Mouse (Mus musculus) layer of hippocampus, adult 8-10 months (tissue): ENCODE measurements around the gene Nadk2. TPM values are rescaled to one million over a fixed set of nuclear protein-coding genes. Genes with fewer than 3 reads are reported as not detected.

Experiments used
- DNase-seq, 2 experiments: peaks; one replicate each; pipeline ENCODE4 v3.0.0; 2022; ENCODE audit warnings: low spot score in 2 of 2
- total RNA-seq, 4 experiments: library from RNA; stranded (reverse); gene quantifications; 2 replicates each; pipeline ENCODE4 v1.2.4; 2022

Nadk2 gene
- total RNA-seq, 4 experiments from 2014 or later: 59.8 to 67.1 (median 66.8) TPM

DNA sequence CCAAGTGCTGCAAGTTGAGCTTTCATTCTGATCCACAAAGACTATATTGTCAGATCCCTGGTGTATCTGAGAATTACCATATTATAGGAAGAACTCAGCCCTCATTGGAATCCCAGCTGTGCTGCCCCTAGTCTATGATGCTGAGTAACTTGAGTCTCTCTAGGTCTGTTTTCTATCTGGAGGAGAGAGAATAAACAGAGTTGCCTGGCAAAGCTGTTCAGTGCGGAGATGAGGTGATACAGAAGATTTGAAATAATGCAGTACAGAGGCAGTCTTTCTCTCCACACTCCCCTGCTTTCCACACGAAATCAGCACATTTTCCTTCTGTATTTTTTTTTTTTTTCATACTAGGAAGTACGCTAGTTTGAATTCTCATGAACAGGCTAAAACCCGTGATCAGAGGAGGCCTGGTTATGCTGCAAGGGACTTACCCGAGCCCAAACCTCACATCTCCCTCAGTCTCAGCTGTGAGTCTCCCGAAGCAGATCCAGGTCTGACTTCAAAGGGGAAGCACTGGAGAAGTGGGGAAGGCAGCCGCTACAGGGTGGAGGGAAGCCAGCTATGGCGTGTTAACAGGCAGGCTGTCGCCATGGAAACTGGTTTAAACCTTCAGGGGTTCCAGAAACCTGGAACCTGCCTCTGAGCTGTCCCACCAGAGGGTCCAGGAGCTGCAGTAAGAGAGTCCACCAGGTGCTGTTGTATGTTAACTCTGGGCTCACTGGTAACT is 59.9 kb downstream of the Nadk2 start:
- no peak for DNase-seq

GRCm38 (mm10) chr15:9131499-9131888 is 60.4 kb downstream of the Nadk2 start:
- no peak for DNase-seq

DNA sequence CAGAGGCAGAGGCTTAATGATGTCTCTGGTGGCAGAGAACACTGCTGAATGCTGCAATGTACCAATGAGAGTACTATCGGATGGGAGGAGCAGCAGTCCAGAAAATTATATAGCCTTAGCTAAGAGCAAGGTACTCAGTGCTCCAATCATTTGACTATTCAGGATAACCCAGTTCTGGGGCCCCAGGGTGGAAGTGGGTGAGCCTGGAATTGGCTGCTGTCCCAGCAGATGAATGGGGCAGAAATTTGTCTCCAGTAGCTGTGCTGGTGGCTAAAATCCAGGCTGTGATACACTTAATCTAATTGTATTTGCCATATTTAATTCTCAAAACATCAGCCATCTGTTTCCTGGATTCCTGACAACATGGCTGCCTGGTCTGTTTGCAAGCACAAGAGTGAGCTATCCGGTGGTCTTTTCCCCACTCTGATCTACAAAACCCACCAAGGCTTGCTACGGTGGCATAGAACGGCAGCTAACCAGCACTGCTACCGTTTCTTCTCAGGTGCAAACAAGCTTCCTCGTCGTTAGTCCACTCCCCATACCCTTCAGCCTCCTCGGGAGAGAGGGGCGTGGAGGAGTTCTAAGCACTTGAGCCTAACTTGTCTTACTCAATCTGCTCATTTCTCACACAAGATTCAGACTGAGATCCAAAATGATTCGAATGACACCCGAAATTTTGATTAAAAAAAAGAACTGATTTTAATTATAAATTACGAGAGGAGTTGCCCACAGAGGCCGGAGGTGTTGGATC is 61.8 kb downstream of the Nadk2 start:
- peak; percentile 57 to 63 for DNase-seq

DNA sequence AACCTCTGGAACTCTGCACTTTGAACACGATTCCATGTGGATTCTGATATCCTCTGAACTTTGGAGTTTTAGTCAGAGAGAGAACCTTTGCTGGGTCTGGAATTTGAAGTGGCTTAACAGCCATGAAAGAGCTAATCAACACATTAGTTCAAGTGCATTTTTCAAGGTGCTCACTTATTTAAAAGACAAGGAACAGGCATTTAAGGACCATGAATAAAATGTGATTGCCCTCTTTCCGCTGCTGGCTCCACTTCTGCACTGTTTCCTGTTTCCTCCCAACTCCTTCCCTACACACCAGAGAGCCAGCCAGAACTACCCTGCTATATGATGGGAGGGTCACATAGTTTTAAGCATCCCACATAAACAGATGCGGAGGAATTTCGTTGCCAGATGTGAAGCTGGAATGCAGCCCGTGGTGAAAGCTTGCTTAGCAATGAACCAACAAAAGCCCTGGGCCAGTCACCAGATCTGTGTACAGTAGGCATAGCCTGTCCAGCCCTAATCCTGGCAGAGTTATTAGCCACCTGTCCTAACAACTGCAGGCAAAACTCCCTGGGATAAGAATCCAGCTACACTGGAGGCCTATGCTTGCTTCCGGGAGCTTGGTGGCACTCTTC is 63.9 kb downstream of the Nadk2 start:
- no peak for DNase-seq

GRCm38 (mm10) chr15:9139447-9139846 is 68.4 kb downstream of the Nadk2 start:
- no peak for DNase-seq

DNA sequence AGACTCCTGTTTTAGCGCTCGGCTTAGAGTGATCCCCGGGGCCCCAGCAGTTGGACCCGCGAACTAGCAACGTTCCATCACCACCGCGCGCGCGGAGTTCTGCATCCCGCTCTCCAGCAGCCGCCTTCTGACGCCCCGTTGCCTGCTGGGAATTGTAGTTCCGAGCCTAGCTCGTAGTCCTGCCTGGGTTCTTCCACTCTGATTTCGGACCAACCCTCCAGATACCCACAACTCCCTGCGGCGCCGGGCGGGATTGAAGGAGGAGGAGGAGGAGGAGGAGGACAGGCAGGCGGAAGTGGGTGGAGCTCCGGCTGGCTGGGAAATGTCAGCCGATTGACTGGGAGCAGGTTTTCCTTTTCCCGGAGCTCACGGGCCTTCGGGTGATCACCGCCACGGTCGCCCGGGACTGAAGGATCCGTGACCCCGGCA is 69.2 kb downstream of the Nadk2 start, which contains the start of gene Lmbrd2:
Gene Lmbrd2, plus strand, starts transcription at position 299 of the 429 bp plus-strand sequence.
- DNase-seq: peak; percentile 96 to 97

DNA sequence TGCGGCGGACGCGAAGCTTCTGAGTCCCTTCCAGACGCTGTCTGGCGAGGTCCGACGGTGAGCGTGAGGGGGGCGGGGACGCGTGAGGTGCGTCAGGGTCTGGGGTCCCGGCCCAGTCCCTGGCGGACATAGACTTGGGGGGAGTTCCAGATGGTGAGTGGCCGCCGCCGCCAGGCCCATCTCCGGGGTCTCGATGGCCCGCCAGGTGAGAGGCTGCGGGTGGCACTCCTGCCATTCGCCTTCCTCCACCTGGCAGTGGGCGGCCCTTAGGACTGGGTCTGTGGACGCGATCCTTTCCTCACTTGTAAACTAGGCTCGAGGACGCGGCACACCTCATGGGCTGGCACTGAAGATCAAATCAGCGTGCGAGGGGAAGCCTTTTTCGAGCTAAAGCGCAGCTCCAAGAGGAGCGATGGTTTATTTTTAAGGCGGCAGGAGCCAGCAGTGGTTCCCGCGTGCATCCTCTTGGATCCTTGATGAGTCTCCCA is 69.7 kb downstream of the Nadk2 start:
- no peak for DNase-seq

DNA sequence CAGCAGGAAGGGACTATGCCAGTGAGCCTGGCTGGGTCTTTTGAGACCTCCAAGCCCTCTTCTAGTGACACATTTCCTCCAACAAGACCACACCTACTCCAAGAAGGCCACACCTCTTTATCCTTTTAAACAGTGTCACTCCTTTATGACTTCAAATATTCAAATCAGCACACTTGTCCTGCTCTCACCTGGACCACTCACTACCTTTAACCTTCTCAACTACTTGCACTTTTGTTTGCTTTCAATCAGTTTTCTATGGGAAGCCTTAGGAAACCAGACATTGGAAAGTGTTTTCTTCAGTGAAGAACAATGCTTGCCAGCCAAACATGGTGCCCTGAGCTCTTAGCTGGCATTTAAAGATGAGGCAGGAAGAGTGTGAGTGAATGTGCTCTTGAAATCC is 84.3 kb downstream of the Nadk2 start, which contains the start of gene Skp2:
Gene Skp2, minus strand, starts transcription at position 101 of the 400 bp plus-strand sequence.
- no peak for DNase-seq

Other genes starting within 250 kb of the Nadk2 start
- gene Ranbp3l, start 103.3 kb upstream of the Nadk2 start, total RNA-seq: 10 to 100 TPM; 10.5 to 11.9 (median 11.6) TPM
- 10 to 100 TPM; 55.1 to 68.4 (median 60.5) TPM for gene Lmbrd2, start 69.3 kb downstream of the Nadk2 start, total RNA-seq
- gene Skp2, start 84.2 kb downstream of the Nadk2 start, total RNA-seq: 1 to 10 TPM; 5.3 to 6.7 (median 5.9) TPM
- gene Ugt3a1, start 205.6 kb downstream of the Nadk2 start, total RNA-seq: not detected